Mouse (Mus musculus) MEL (cell line): Measurements from ENCODE around the gene Retsat. TPM values are rescaled to one million over a fixed set of nuclear protein-coding genes. Genes with fewer than 3 reads are reported as not detected.

ENCODE experiments used
- DNase-seq: peaks from one replicate; pipeline ENCODE4 v3.0.0; 2011; ENCODE audit warnings: low read depth, low spot score
- H3K27ac ChIP-seq: 2 replicates; pipeline ENCODE4 v1.5.1; 2012; ENCODE audit warnings: low read depth, mild to moderate bottlenecking, control low read depth, low read length, moderate library complexity; ENCODE audit not compliant: control insufficient read depth
- H3K27me3 ChIP-seq, 2 experiments: fragments of 150-350 bp in 1 of 2; sonication (generic) in 1 of 2; 2 replicates each; pipeline ENCODE4 v1.6.1; 2012; ENCODE audit warnings: low read length in 2 of 2, mild to moderate bottlenecking in 2 of 2, improper control_type of control experiment in 1 of 2, moderate library complexity in 1 of 2; ENCODE audit not compliant: insufficient read depth in 2 of 2, control insufficient read depth in 1 of 2
- H3K36me3 ChIP-seq, 2 experiments: 2 replicates each; pipeline ENCODE4 v1.6.1; 2012 to 2014; ENCODE audit warnings: low read length in 2 of 2, improper control_type of control experiment in 1 of 2, inconsistent platforms in 1 of 2, mild to moderate bottlenecking in 1 of 2; ENCODE audit not compliant: insufficient read depth in 2 of 2, control insufficient read depth in 1 of 2
- H3K4me1 ChIP-seq, 2 experiments: fragments of 150-350 bp in 1 of 2; sonication (generic) in 1 of 2; 2 replicates each; pipeline ENCODE4 v1.6.1; 2012; ENCODE audit warnings: low read length in 2 of 2, improper control_type of control experiment in 1 of 2, mild to moderate bottlenecking in 1 of 2; ENCODE audit not compliant: insufficient read depth in 2 of 2, control insufficient read depth in 1 of 2
- H3K4me3 ChIP-seq, 2 experiments: fragments of 150-350 bp in 1 of 2; sonication (generic) in 1 of 2; 2 replicates each; pipeline ENCODE4 v1.5.1; 2012; ENCODE audit warnings: low read depth in 2 of 2, low read length in 2 of 2, mild to moderate bottlenecking in 2 of 2, moderate library complexity in 2 of 2, control low read depth in 1 of 2, improper control_type of control experiment in 1 of 2; ENCODE audit not compliant: control insufficient read depth in 1 of 2, insufficient read depth in 1 of 2
- H3K79me2 ChIP-seq: 2 replicates; pipeline ENCODE4 v1.6.1; 2012; ENCODE audit warnings: mild to moderate bottlenecking, low read length, moderate library complexity; ENCODE audit not compliant: control insufficient read depth, poor library complexity, insufficient read depth
- H3K9ac ChIP-seq: 2 replicates; pipeline ENCODE4 v1.6.1; 2012; ENCODE audit warnings: low read depth, mild to moderate bottlenecking, control low read depth, low read length, moderate library complexity; ENCODE audit not compliant: control insufficient read depth, poor library complexity, severe bottlenecking
- H3K9me3 ChIP-seq: fragments of 150-350 bp; sonication (generic); replicated peaks from 2 replicates; pipeline ENCODE4 v1.6.1; 2012; ENCODE audit warnings: mild to moderate bottlenecking, low read length, improper control_type of control experiment, moderate library complexity; ENCODE audit not compliant: insufficient read depth
- BHLHE40 ChIP-seq: IDR thresholded peaks from 2 replicates; pipeline ENCODE4 v1.6.1; 2012; ENCODE audit warnings: low read depth, mild to moderate bottlenecking, inconsistent platforms, low read length, improper control_type of control experiment, borderline replicate concordance
- GABPA ChIP-seq: IDR thresholded peaks from 2 replicates; pipeline ENCODE4 v1.6.1; 2012; ENCODE audit warnings: low read depth, mild to moderate bottlenecking, inconsistent platforms, low read length, improper control_type of control experiment, moderate library complexity
- MEF2A ChIP-seq: IDR thresholded peaks from 2 replicates; pipeline ENCODE4 v1.6.1; 2014; ENCODE audit warnings: low read depth, mild to moderate bottlenecking, inconsistent platforms, low read length, improper control_type of control experiment; ENCODE audit not compliant: poor library complexity, insufficient replicate concordance, severe bottlenecking; ENCODE audit errors: extremely low read depth
- POLR2AphosphoS2 ChIP-seq: IDR thresholded peaks from 2 replicates; pipeline ENCODE4 v1.6.1; 2011; ENCODE audit warnings: low read length, improper control_type of control experiment
- SIN3A ChIP-seq: IDR thresholded peaks from 2 replicates; pipeline ENCODE4 v1.6.1; 2012; ENCODE audit warnings: low read length, improper control_type of control experiment, inconsistent platforms
- TCF12 ChIP-seq: IDR thresholded peaks from 2 replicates; pipeline ENCODE4 v1.6.1; 2014; ENCODE audit warnings: low read depth, mild to moderate bottlenecking, inconsistent platforms, low read length, improper control_type of control experiment, moderate library complexity
- USF1 ChIP-seq: IDR thresholded peaks from 2 replicates; pipeline ENCODE4 v1.6.1; 2014; ENCODE audit warnings: low read depth, mild to moderate bottlenecking, inconsistent platforms, low read length, improper control_type of control experiment, moderate library complexity
- ZNF384 ChIP-seq: IDR thresholded peaks from 2 replicates; pipeline ENCODE4 v1.6.1; 2012; ENCODE audit warnings: low read depth, mild to moderate bottlenecking, inconsistent platforms, low read length, improper control_type of control experiment
- polyA plus RNA-seq, 2 experiments: library from polyadenylated mRNA; stranded (reverse) in 1 of 2; unstranded in 1 of 2; fragments of >175 nt in 1 of 2; fragments of >200 nt in 1 of 2; gene quantifications; 2 replicates each; pipeline versions ENCODE4 v1.2.1 to v1.2.4; 2012; ENCODE audit warnings: low replicate concordance in 2 of 2, low read depth in 1 of 2; ENCODE audit not compliant: insufficient read length in 2 of 2, insufficient read depth in 1 of 2, missing spikeins in 1 of 2
- total RNA-seq: library from RNA; depleted of rRNA; stranded (reverse); fragments of 300-350 nt; gene quantifications from 2 replicates; pipeline ENCODE4 v1.2.3, GENCODE M21; 2012

Retsat gene
- total and polyA plus RNA-seq, 3 experiments = 40.3 to 61.5 TPM; not detected in 1

GRCm38 (mm10) chr6:72608662-72609184 lies 10.4 kb downstream of the Retsat start:
- no peaks in the 10 kb centered on the region for H3K79me2 ChIP-seq
- no peaks in the 10 kb centered on the region for H3K9me3 ChIP-seq
- peaks cover 0 to 7% of the 10 kb centered on the region in 2 experiments; a peak in 2 of 4 replicates for H3K36me3 ChIP-seq
- no peaks in the 10 kb centered on the region for H3K4me1 ChIP-seq
- no peak for DNase-seq
- no peaks in the 10 kb centered on the region for H3K27me3 ChIP-seq
- TF ChIP-seq ZNF384 (peak; percentile 63; the same call in 1 of the 2 replicates), TCF12 (no peak)
- no peak overlapping the region for H3K9ac ChIP-seq
- no peak overlapping the region for H3K4me3 ChIP-seq
- no peak overlapping the region for H3K27ac ChIP-seq

- Histone ChIP-seq H3K4me1 (peaks cover 2 to 4% of the 10 kb centered on the region in 2 experiments; a peak in 2 of 4 replicates), H3K27me3 (no peaks in the 10 kb centered on the region), H3K9ac (no peak overlapping the region), H3K79me2 (peaks cover 6% of the 10 kb centered on the region), H3K36me3 (peaks cover 7% of the 10 kb centered on the region in 2 experiments), H3K4me3 (no peak overlapping the region), H3K27ac (no peak overlapping the region), H3K9me3 (no peaks in the 10 kb centered on the region)
- TF ChIP-seq BHLHE40 (no peak), MEF2A (no peak)
- no peak for DNase-seq
Measured at GRCm38 (mm10) chr6:72610261-72610660, 12.0 kb downstream of the Retsat start.

- Histone ChIP-seq H3K4me1 (peaks cover 4 to 6% of the 10 kb centered on the region in 2 experiments; a peak in 3 of 4 replicates), H3K79me2 (peaks cover 18% of the 10 kb centered on the region), H3K9me3 (no peaks in the 10 kb centered on the region), H3K36me3 (peaks cover 4 to 12% of the 10 kb centered on the region in 2 experiments), H3K9ac (peak overlapping the region; percentile 84)
- TF ChIP-seq USF1 = peak; percentile 63; the same call in 1 of the 2 replicates
- TF ChIP-seq GABPA = no peak
- no peak for TF ChIP-seq POLR2AphosphoS2
- TF ChIP-seq SIN3A = peak; percentile 31
- TF ChIP-seq, all 39 proteins: peak for 2
- Histone ChIP-seq H3K4me3 (peak overlapping the region; percentile 72 to 87), H3K27ac (no peak overlapping the region), H3K27me3 (no peaks in the 10 kb centered on the region)
- peak; percentile 25 for DNase-seq
Measured at GRCm38 (mm10) chr6:72615151-72615550, 16.9 kb downstream of the Retsat start.
